Mouse (Mus musculus): ENCODE results near the gene Agl. TPM values are rescaled to one million over a fixed set of nuclear protein-coding genes. Genes with fewer than 3 reads are reported as not detected.
"Not testable (repeated sequence)": the region's sequence is repeated elsewhere in the genome, so short reads cannot be mapped to it uniquely, and the experiment has no call there.

Agl gene
- polyA plus RNA-seq, 1 experiment from 2014 or later = 7.3 TPM

DNA sequence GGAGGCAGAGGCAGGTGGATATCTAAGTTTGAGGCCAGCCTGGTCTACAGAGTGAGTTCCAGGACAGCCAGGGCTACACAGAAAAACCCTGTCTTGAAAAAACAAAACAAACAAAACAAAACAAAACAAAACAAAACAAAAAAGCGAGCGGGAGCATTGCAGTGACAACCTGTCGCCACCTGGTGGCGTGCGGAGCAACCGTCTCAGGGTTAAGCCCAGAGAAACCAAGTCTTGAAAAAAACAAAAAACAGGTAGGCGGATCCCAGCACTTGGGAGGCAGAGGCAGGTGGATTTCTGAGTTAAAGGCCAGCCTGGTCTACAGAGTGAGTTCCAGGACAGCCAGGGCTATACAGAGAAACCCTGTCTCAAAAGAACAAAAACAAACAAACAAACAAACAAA, 41.0 kb downstream of the Agl start:
- H3K36me3 ChIP-seq = peaks cover 28% of the 10 kb centered on the region
- H3K4me1 ChIP-seq; H3K27ac ChIP-seq; H3K9me3 ChIP-seq (replicated peaks); DNase-seq (ENCODE audit: low spot score); H3K4me3 ChIP-seq; H3K27me3 ChIP-seq (ENCODE audit: low read depth, poor library complexity, severe bottlenecking): not testable (repeated sequence)
- 96% methylated on average over 7 of the region's 7 CpGs for WGBS

DNA sequence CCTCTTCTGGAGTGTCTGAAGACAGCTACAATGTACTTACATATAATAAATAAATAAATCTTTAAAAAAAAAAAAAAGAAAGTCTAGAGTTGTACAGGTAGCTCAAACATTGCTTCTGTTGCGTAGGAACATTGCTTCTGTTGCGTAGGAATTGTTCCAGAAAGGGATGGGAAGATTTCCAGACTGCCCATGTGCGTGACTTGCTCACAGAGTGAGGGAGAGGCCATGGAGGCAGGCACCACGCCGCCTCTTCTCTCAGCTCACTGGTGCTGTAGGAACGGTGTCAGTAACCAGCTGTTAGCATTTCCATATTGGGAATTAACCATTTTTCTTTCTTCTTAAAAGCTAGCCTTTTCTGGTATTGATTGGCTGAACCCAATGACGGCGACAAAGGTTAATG, 55.1 kb downstream of the Agl start:
- no peaks in the 10 kb centered on the region for H3K9me3 ChIP-seq (replicated peaks)
- H3K4me3 ChIP-seq = no peak overlapping the region
- H3K27me3 ChIP-seq (ENCODE audit: low read depth, poor library complexity, severe bottlenecking) = no peaks in the 10 kb centered on the region
- H3K36me3 ChIP-seq = peaks cover 10% of the 10 kb centered on the region; the same call in 1 of the 2 replicates
- WGBS = 97% methylated on average over 8 of the region's 8 CpGs
- H3K27ac ChIP-seq = no peak overlapping the region
- H3K4me1 ChIP-seq = no peaks in the 10 kb centered on the region
- DNase-seq (ENCODE audit: low spot score) = no peak

DNA sequence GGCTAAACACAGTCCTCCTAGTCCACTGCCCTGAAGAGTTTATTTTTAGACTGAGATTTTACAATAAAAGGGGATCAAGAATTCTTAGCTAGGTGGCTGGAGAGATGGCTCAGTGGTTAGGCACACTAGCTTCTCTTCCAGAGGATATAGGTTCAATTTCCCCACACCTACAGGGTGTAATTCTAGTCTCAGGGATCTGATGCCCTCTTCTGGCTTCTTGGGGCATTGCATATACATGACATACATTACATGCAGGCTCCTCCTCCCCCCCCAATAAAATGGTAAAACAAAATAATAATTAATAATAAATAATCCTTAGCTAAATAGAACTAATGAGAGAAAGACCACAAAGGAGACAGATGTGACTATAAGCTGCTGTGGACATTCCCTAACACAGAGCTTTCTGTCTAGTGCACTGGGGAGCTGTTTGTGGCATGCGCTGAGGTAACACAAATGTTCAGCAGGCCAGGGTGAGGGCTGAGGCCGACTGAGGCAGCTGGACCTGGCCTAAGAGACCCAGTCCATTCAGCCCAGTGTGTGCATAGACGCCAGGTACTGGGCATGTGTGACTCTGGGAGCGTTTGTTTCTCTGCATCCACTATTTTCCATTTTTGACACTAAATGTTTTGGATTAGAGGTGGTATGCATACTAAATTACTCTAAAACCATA, 56.6 kb downstream of the Agl start:
- Histone ChIP-seq H3K27ac (no peak overlapping the region), H3K27me3 (ENCODE audit: low read depth, poor library complexity, severe bottlenecking) (no peaks in the 10 kb centered on the region), H3K9me3 (replicated peaks) (no peaks in the 10 kb centered on the region), H3K36me3 (peaks cover 2% of the 10 kb centered on the region; the same call in 1 of the 2 replicates), H3K4me1 (no peaks in the 10 kb centered on the region), H3K4me3 (no peak overlapping the region)
- WGBS = 94% methylated on average over 4 of the region's 4 CpGs
- no peak for DNase-seq (ENCODE audit: low spot score)

DNA sequence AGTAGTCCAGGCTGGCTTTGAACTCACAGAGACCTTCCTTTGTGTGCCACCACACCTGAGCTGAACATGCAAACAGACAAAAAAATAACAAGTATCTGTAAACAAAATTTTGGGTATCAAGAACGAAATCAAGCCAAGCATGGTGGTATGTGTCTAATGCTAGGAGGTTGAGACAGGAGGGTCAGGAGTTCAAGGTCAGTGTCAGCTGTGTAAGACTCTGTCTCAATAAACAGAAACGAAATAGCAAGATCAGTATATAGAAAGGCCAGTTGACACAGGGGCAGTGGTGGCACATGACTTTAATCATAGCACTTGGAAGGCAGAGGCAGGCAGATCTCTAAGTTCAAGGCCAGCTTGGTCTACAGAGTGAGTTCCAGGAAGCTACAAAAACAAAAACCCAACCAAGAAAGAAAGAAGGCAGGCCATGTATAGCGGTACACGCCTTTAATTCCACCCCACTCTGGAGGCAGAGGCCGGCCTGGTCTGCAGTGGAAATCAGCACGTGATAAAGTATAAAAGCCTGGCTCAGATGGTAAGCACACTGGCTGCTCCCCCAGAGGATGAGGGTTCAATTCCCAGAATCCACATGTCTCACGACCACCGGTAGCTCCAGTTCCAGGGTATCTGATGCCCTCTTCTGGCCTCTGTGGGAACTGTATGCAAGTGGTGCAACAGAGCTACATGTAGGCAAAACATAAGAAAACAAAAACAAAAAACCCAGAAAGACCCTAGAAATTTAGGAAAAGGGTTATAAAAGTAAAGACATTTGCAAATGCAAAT, 59.4 kb downstream of the Agl start:
- H3K4me1 ChIP-seq = no peaks in the 10 kb centered on the region
- no peak overlapping the region for H3K27ac ChIP-seq
- no peaks in the 10 kb centered on the region for H3K9me3 ChIP-seq (replicated peaks)
- WGBS = 61% methylated on average over 8 of the region's 8 CpGs
- H3K4me3 ChIP-seq = no peak overlapping the region
- H3K27me3 ChIP-seq (ENCODE audit: low read depth, poor library complexity, severe bottlenecking) = no peaks in the 10 kb centered on the region
- DNase-seq (ENCODE audit: low spot score) = peak; percentile 67
- H3K36me3 ChIP-seq = peaks cover 10% of the 10 kb centered on the region; the same call in 1 of the 2 replicates

DNA sequence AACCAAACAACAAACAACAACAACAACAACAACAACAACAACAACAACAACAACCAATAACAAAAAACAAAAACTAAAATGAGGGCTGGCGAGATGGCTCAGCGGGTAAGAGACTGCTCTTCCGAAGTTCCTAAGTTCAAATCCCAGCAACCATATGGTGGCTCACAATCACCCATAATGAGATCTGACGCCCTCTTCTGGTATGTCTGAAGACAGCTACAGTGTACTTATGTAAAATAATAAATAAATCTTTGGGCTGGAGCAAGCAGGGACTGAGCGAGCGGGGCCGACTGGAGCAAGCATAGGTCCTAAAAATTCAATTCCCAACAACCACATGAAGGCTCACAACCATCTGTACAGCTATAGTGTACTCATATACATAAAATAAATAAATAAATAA, 60.3 kb downstream of the Agl start:
- H3K9me3 ChIP-seq (replicated peaks); H3K27me3 ChIP-seq (ENCODE audit: low read depth, poor library complexity, severe bottlenecking): not testable (repeated sequence)
- 89% methylated on average over 7 of the region's 7 CpGs for WGBS

DNA sequence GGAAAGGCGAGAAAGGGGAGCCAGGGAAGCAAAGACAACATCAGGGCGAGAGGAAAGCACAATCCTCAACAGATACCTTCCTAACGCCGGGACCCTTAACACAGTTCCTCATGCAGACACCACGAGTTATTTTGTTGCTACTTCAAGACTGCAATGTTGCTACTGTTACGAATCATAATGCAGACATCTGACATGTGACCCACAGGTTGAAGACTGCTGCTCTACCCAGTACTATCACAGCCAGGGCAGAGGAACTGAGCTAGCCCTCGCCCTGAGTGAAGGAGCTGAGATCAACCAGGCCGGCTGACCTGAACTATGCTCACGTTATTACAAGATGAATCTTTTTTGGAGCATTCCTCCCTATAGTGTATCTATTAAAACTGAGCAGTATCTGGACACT, 67.0 kb downstream of the Agl start:
- 82% methylated on average over 9 of the region's 9 CpGs for WGBS
- H3K36me3 ChIP-seq = peaks cover 10% of the 10 kb centered on the region; the same call in 1 of the 2 replicates
- H3K9me3 ChIP-seq (replicated peaks) = no peaks in the 10 kb centered on the region
- no peak overlapping the region for H3K27ac ChIP-seq
- no peaks in the 10 kb centered on the region for H3K4me1 ChIP-seq
- no peaks in the 10 kb centered on the region for H3K27me3 ChIP-seq (ENCODE audit: low read depth, poor library complexity, severe bottlenecking)
- H3K4me3 ChIP-seq = no peak overlapping the region
- no peak for DNase-seq (ENCODE audit: low spot score)

More for the DNA sequence above, 60.3 kb downstream of the Agl start:
- H3K4me3 ChIP-seq; H3K27ac ChIP-seq; H3K4me1 ChIP-seq; H3K36me3 ChIP-seq; DNase-seq (ENCODE audit: low spot score): not testable (repeated sequence)

DNA sequence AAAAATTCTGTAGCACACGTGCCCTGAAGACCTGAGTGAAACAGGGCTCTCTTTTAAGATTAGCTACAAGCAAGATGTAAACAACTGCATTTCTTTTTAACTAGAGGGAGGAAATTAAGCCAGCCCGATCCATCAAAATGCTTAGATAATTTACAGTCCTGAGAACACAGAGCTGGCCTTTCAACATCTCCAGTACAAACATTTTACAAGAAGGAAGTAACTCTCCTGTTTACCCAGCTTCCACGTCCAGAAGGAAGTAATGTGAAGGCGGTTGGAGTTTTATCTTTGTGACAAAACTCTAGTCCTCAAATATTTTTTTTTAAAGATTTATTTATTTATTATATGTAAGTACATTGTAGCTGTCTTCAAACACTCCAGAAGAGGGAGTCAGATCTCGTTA, 67.9 kb downstream of the Agl start:
- H3K4me1 ChIP-seq = no peaks in the 10 kb centered on the region
- no peaks in the 10 kb centered on the region for H3K27me3 ChIP-seq (ENCODE audit: low read depth, poor library complexity, severe bottlenecking)
- H3K27ac ChIP-seq = no peak overlapping the region
- H3K9me3 ChIP-seq (replicated peaks) = no peaks in the 10 kb centered on the region
- no peak for DNase-seq (ENCODE audit: low spot score)
- WGBS = 82% methylated on average over 5 of the region's 5 CpGs
- H3K36me3 ChIP-seq = peaks cover 10% of the 10 kb centered on the region; the same call in 1 of the 2 replicates
- no peak overlapping the region for H3K4me3 ChIP-seq

DNA sequence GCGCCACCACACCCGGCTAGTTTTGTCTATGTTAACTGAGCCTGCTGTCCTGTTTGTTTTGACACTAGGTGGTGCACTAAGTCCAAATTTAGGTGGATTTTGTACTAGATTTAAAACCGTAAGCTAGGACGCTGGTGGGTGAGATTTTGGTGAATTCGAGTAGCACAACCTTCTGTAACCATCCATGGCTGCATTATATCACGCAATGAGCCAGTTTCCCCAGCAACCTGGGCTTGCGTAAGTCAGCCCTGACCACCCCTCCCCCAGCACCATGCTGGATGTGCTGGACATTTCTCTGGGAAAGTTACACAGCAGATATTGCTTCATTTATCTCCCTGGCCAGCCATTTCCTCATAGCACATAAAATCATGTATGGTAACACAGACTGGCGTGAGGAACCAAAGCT, 70.6 kb downstream of the Agl start:
- no peaks in the 10 kb centered on the region for H3K27me3 ChIP-seq (ENCODE audit: low read depth, poor library complexity, severe bottlenecking)
- DNase-seq (ENCODE audit: low spot score) = no peak

DNA sequence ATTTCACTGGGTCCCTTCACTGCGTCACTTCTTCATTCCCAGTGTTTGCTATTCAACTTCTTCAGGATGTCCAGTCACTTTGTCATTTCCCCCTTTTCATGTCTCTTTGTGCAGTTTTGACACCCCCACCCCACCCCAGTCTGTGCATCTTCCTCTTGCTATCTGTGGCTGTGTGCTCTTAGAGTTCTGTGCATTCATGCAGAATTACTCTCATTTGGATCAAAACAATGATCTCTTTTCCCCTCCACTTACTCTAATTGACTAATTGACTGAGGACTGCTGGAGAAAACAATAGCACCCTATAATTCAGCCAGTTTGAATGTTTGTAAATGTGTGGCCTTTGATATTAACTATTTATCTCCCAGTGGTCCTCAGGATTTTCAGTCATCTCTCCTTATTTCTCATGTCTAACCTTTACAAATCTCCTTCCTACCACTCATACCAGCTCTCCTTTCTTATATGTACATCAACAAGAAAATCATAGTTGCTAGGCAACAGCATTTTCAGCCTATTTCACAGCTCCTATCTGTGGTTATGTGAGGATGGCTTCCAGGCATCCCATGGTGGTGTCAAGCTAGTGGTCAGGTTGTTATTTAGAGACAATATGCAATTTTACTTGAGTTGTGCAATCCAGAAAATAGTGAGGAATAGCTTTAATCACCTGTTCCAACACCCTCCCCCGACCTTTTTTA, 78.3 kb downstream of the Agl start:
- Histone ChIP-seq H3K27ac (no peak overlapping the region), H3K36me3 (no peaks in the 10 kb centered on the region), H3K9me3 (replicated peaks) (no peaks in the 10 kb centered on the region), H3K4me3 (no peak overlapping the region), H3K27me3 (ENCODE audit: low read depth, poor library complexity, severe bottlenecking) (no peaks in the 10 kb centered on the region), H3K4me1 (no peaks in the 10 kb centered on the region)
- WGBS = 92% methylated on average over 2 of the region's 2 CpGs
- no peak for DNase-seq (ENCODE audit: low spot score)

More for the DNA sequence above, 70.6 kb downstream of the Agl start:
- Histone ChIP-seq H3K9me3 (replicated peaks) (no peaks in the 10 kb centered on the region), H3K36me3 (no peaks in the 10 kb centered on the region), H3K4me3 (no peak overlapping the region), H3K4me1 (no peaks in the 10 kb centered on the region), H3K27ac (no peak overlapping the region)
- WGBS = 86% methylated on average over 8 of the region's 8 CpGs

DNA sequence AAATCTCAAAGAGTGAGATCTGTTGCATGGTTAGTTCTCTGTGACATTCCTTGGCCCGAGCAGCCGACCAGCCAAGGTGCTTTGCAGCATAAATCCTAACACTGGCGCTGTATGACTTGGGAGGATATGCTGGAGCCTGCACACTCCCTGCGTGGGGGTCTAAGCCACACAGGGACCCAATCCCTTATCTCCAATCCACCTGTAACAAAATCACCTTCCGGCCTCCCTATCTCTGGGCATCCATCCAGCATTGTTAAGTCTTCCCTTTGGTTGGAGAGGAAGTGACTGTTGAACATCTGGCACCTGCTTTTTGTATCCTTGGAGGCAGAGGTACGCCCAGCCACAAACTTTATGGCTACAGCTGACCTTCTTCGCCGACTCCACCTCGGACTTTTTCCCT, 81.2 kb downstream of the Agl start:
- Histone ChIP-seq H3K36me3 (no peaks in the 10 kb centered on the region), H3K27ac (no peak overlapping the region), H3K9me3 (replicated peaks) (no peaks in the 10 kb centered on the region), H3K4me3 (no peak overlapping the region), H3K27me3 (ENCODE audit: low read depth, poor library complexity, severe bottlenecking) (no peaks in the 10 kb centered on the region), H3K4me1 (no peaks in the 10 kb centered on the region)
- 78% methylated on average over 9 of the region's 9 CpGs for WGBS
- DNase-seq (ENCODE audit: low spot score) = no peak

DNA sequence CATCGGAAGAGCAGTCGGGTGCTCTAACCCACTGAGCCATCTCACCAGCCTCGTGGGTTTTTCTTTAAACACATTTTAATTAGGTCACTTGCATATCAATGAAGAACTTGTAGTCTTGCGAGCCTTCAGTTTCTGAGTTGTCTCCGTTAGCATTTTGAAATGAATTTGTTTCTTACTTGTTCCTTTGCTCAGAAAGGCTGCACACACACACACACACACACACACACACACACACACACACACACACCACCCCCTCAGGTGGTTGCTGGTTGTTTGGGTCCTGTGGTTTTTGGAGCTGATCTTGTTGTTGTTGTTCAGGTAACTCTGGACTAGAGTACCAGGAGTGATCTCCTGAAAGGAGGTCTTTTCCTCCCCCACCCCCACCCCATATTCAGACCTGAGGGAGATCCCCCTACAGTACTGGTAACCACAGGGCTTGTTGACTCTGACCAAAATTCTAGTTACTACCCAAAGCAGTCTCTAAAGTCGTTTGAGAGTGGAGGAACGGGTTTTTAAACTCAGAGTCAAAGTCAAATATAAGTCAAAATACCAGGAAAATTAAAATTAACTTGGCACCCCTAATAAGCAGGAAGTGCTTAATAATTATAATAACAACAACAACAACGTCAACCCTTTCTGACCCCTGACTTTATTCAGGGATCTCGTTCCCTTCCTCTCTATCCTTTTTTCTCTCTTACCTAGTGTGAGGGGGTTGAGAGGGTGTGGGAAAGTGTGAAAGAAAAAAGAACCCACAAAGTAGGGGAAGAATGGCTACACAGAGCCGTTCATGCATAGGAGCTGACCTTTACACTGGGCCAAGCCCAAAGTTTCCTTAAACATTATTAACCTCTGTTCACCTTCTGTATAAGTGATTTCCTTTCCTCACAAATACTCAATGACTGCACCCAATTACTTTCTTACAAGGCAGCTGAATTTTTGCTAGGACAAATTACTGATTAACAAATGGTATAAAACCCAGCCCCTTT, 84.2 kb downstream of the Agl start:
- 73% methylated on average over 10 of the region's 10 CpGs for WGBS
- H3K4me3 ChIP-seq = no peak overlapping the region
- no peaks in the 10 kb centered on the region for H3K9me3 ChIP-seq (replicated peaks)
- H3K36me3 ChIP-seq = no peaks in the 10 kb centered on the region
- H3K27ac ChIP-seq = no peak overlapping the region
- no peak for DNase-seq (ENCODE audit: low spot score)
- H3K4me1 ChIP-seq = no peaks in the 10 kb centered on the region
- no peaks in the 10 kb centered on the region for H3K27me3 ChIP-seq (ENCODE audit: low read depth, poor library complexity, severe bottlenecking)

DNA sequence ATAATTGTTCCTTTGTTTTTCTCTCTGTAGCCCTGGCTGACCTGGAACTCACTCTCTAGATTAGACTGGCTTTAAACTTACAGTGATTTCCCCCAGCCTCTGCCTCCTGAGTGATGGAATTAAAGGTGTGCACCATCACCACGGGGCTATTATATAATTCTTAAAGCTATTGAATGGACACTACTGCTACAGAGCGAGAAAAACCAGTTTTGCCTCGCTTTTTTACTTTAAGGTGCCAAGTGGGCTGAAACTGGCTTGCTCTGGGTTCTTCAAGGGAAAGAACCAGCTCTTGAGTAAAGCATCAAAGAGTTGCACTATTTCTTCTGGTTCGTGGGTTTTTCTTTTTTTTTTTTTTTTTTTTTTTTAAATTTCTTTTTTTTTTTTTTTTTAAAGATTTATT, 85.0 kb downstream of the Agl start:
- Histone ChIP-seq H3K4me3 (no peak overlapping the region), H3K27ac (no peak overlapping the region), H3K27me3 (ENCODE audit: low read depth, poor library complexity, severe bottlenecking) (no peaks in the 10 kb centered on the region), H3K36me3 (no peaks in the 10 kb centered on the region), H3K9me3 (replicated peaks) (no peaks in the 10 kb centered on the region), H3K4me1 (no peaks in the 10 kb centered on the region)
- 82% methylated on average over 4 of the region's 4 CpGs for WGBS
- no peak for DNase-seq (ENCODE audit: low spot score)

All from limb, embryonic 10.5 days (tissue).